Mouse (Mus musculus): ENCODE results near the gene Top2b. TPM values are rescaled to one million over a fixed set of nuclear protein-coding genes. Genes with fewer than 3 reads are reported as not detected.

Top2b gene
- 10 to 100 TPM; 70.8 to 82.3 TPM for total RNA-seq (2021)
- long read RNA-seq, full-length matches to known transcripts: 57 of 71 reads
- long read RNA-seq, partial matches to known transcripts: 6 of 71 reads
- long read RNA-seq, other reads (novel, unspliced or antisense): 8 of 71 reads

- DNase-seq (ENCODE audit: low spot score in 2 of 2): peak; percentile 98 to 99
Measured at GRCm38 (mm10) chr14:16364878-16365337, at the start of gene Top2b. TSS of gene Top2b (plus strand) at chr14:16365179.

- no peak for DNase-seq (ENCODE audit: low spot score in 2 of 2)
Measured at GRCm38 (mm10) chr14:16316715-16317114, 48.3 kb upstream of the Top2b start.

- no peak for DNase-seq (ENCODE audit: low spot score in 2 of 2)
Measured at GRCm38 (mm10) chr14:16319818-16320217, 45.2 kb upstream of the Top2b start.

- no peak for DNase-seq (ENCODE audit: low spot score in 2 of 2)
Measured at GRCm38 (mm10) chr14:16324394-16324793, 40.6 kb upstream of the Top2b start.

- DNase-seq (ENCODE audit: low spot score in 2 of 2): no peak
Measured at GRCm38 (mm10) chr14:16325208-16325607, 39.8 kb upstream of the Top2b start.

GRCm38 (mm10) chr14:16328531-16328930 is 36.4 kb upstream of the Top2b start:
- no peak for DNase-seq (ENCODE audit: low spot score in 2 of 2)

GRCm38 (mm10) chr14:16328959-16329480 is 36.0 kb upstream of the Top2b start:
- no peak for DNase-seq (ENCODE audit: low spot score in 2 of 2)

GRCm38 (mm10) chr14:16329756-16330155 is 35.2 kb upstream of the Top2b start:
- no peak for DNase-seq (ENCODE audit: low spot score in 2 of 2)

GRCm38 (mm10) chr14:16334260-16334659 is 30.7 kb upstream of the Top2b start:
- no peak for DNase-seq (ENCODE audit: low spot score in 2 of 2)

- DNase-seq (ENCODE audit: low spot score in 2 of 2): no peak
Measured at GRCm38 (mm10) chr14:16335835-16336417, 29.1 kb upstream of the Top2b start.

GRCm38 (mm10) chr14:16347505-16347904 is 17.5 kb upstream of the Top2b start:
- DNase-seq (ENCODE audit: low spot score in 2 of 2): no peak

GRCm38 (mm10) chr14:16359704-16360103 is 5.3 kb upstream of the Top2b start:
- DNase-seq (ENCODE audit: low spot score in 2 of 2): no peak

GRCm38 (mm10) chr14:16364161-16364831 is 683 bp upstream of the Top2b start:
- peak; percentile 10 to 48 for DNase-seq (ENCODE audit: low spot score in 2 of 2)

GRCm38 (mm10) chr14:16365362-16366173 is 589 bp downstream of the Top2b start:
- peak; percentile 30 to 58 for DNase-seq (ENCODE audit: low spot score in 2 of 2)

GRCm38 (mm10) chr14:16366174-16366889 is 1.4 kb downstream of the Top2b start:
- no peak for DNase-seq (ENCODE audit: low spot score in 2 of 2)

- DNase-seq (ENCODE audit: low spot score in 2 of 2): no peak
Measured at GRCm38 (mm10) chr14:16366986-16367385, 2.0 kb downstream of the Top2b start.

- DNase-seq (ENCODE audit: low spot score in 2 of 2): no peak
Measured at GRCm38 (mm10) chr14:16372761-16373160, 7.8 kb downstream of the Top2b start.

GRCm38 (mm10) chr14:16373190-16373589 is 8.2 kb downstream of the Top2b start:
- DNase-seq (ENCODE audit: low spot score in 2 of 2): no peak

GRCm38 (mm10) chr14:16379917-16380570 is 15.1 kb downstream of the Top2b start:
- peak; percentile 25 to 88 for DNase-seq (ENCODE audit: low spot score in 2 of 2)

GRCm38 (mm10) chr14:16384783-16385182 is 19.8 kb downstream of the Top2b start:
- DNase-seq (ENCODE audit: low spot score in 2 of 2): no peak
